Mouse (Mus musculus) lung, postnatal 0 days (tissue): Measurements from ENCODE around the gene Sstr2. TPM values are rescaled to one million over a fixed set of nuclear protein-coding genes. Genes with fewer than 3 reads are reported as not detected.
"Not testable (repeated sequence)": the region's sequence is repeated elsewhere in the genome, so short reads cannot be mapped to it uniquely, and the experiment has no call there.

Experiments used
- ATAC-seq: fragments of 200-750 bp; cut with Nextera tagmentation; 2 replicates; pipeline ENCODE4 v1.8.0; 2017; ENCODE audit warnings: moderate library complexity
- DNase-seq: peaks from one replicate; pipeline ENCODE4 v3.0.0-alpha.2; 2016; ENCODE audit warnings: low spot score
- H3K27ac ChIP-seq: fragments of 300-500 bp; sonication (generic); 2 replicates; pipeline ENCODE4 v1.5.1; 2014; ENCODE audit warnings: antibody characterized with exemption, mild to moderate bottlenecking, low read length, mixed read lengths
- H3K27me3 ChIP-seq: fragments of 300-500 bp; sonication (generic); replicated peaks from 2 replicates; pipeline ENCODE4 v1.6.1; 2014; ENCODE audit warnings: low read length, mixed read lengths; ENCODE audit not compliant: insufficient read depth
- H3K36me3 ChIP-seq: fragments of 300-500 bp; sonication (generic); 2 replicates; pipeline ENCODE4 v1.6.1; 2014; ENCODE audit warnings: low read length, mixed read lengths; ENCODE audit not compliant: insufficient read depth
- H3K4me1 ChIP-seq: fragments of 300-500 bp; sonication (generic); 2 replicates; pipeline ENCODE4 v1.6.1; 2014; ENCODE audit warnings: antibody characterized with exemption, low read depth, low read length, mixed read lengths; ENCODE audit not compliant: insufficient read depth
- H3K4me2 ChIP-seq: fragments of 300-500 bp; sonication (generic); replicated peaks from 2 replicates; pipeline ENCODE4 v1.6.1; 2014; ENCODE audit warnings: low read depth, mild to moderate bottlenecking, low read length, moderate library complexity, mixed read lengths
- H3K4me3 ChIP-seq: fragments of 300-500 bp; sonication (generic); 2 replicates; pipeline ENCODE4 v1.5.1; 2014; ENCODE audit warnings: low read depth, low read length
- H3K9ac ChIP-seq: fragments of 300-500 bp; sonication (generic); replicated peaks from 2 replicates; pipeline ENCODE4 v1.6.1; 2014; ENCODE audit warnings: low read depth, mild to moderate bottlenecking
- H3K9me3 ChIP-seq: fragments of 300-500 bp; sonication (generic); 2 replicates; pipeline ENCODE4 v1.6.1; 2016; ENCODE audit warnings: low read length, mixed read lengths
- CTCF ChIP-seq: IDR thresholded peaks from 2 replicates; pipeline ENCODE4 v1.5.1; 2016; ENCODE audit warnings: antibody characterized with exemption, mild to moderate bottlenecking
- EP300 ChIP-seq: IDR thresholded peaks from 2 replicates; pipeline ENCODE4 v1.6.1; 2016; ENCODE audit warnings: antibody characterized with exemption, mild to moderate bottlenecking, control low read depth
- WGBS: fragments of 180-500 bp; shearing (Covaris S2); extraction: QIAGEN DNeasy Blood & Tissue Kit; methylation state at CpG from one replicate; pipeline ENCODE4 v1.1.7; 2014; 5-methylcytosine and 5-hydroxymethylcytosine counted together
- polyA plus RNA-seq: library from polyadenylated mRNA; unstranded; fragments of >200 nt; fragmentation: Nextera tagmentation; extraction: Ambion mirVana; gene quantifications from 2 replicates; pipeline ENCODE4 v1.2.1, GENCODE M21; 2015

Gene Sstr2
- polyA plus RNA-seq, 1 experiment from 2014 or later: 3.9 TPM

- ATAC-seq: no peak
- H3K36me3 ChIP-seq: peaks cover 48% of the 10 kb centered on the region
- no peak overlapping the region for H3K9ac ChIP-seq
- H3K27me3 ChIP-seq: no peaks in the 10 kb centered on the region
- 88% methylated on average over 8 of the region's 8 CpGs for WGBS
- H3K4me1 ChIP-seq: no peaks in the 10 kb centered on the region
- no peak overlapping the region for H3K4me3 ChIP-seq
- H3K4me2 ChIP-seq: no peak overlapping the region
- no peak overlapping the region for H3K27ac ChIP-seq
- no peaks in the 10 kb centered on the region for H3K9me3 ChIP-seq
- DNase-seq: no peak
- TF ChIP-seq CTCF (no peak), EP300 (no peak)
These were observed 39.2 kb downstream of the Sstr2 start for GRCm38 (mm10) chr11:113658319-113658718.

GRCm38 (mm10) chr11:113658763-113659162, 39.6 kb downstream of the Sstr2 start:
- ATAC-seq (no peak), DNase-seq (no peak)
- H3K27me3 ChIP-seq: no peaks in the 10 kb centered on the region
- 84% methylated on average over 4 of the region's 4 CpGs for WGBS
- no peaks in the 10 kb centered on the region for H3K9me3 ChIP-seq
- no peak overlapping the region for H3K4me3 ChIP-seq
- H3K36me3 ChIP-seq: peaks cover 48% of the 10 kb centered on the region
- TF ChIP-seq CTCF: no peak
- TF ChIP-seq EP300: no peak
- H3K4me1 ChIP-seq: no peaks in the 10 kb centered on the region
- no peak overlapping the region for H3K27ac ChIP-seq
- H3K9ac ChIP-seq: no peak overlapping the region
- no peak overlapping the region for H3K4me2 ChIP-seq

- not testable (repeated sequence) for H3K9ac ChIP-seq, H3K9me3 ChIP-seq, DNase-seq, H3K27ac ChIP-seq, H3K4me3 ChIP-seq, H3K4me1 ChIP-seq, H3K4me2 ChIP-seq, H3K27me3 ChIP-seq, ATAC-seq
- TF ChIP-seq CTCF: 0 out of 2 replicates have a peak, but pooled peaks have one; percentile 31
- 92% methylated on average over 3 of the region's 3 CpGs for WGBS
- H3K36me3 ChIP-seq: peaks cover 40% of the 10 kb centered on the region
These were observed 41.1 kb downstream of the Sstr2 start for GRCm38 (mm10) chr11:113660213-113660612.

GRCm38 (mm10) chr11:113660940-113661339, 41.8 kb downstream of the Sstr2 start:
- peaks cover 34% of the 10 kb centered on the region for H3K36me3 ChIP-seq
- no peak overlapping the region for H3K27ac ChIP-seq
- H3K4me2 ChIP-seq: no peak overlapping the region
- H3K4me3 ChIP-seq: no peak overlapping the region
- H3K27me3 ChIP-seq: no peaks in the 10 kb centered on the region
- WGBS: 91% methylated on average over 11 of the region's 11 CpGs
- no peaks in the 10 kb centered on the region for H3K9me3 ChIP-seq
- TF ChIP-seq CTCF (no peak), EP300 (no peak)
- DNase-seq (no peak), ATAC-seq (no peak)
- no peak overlapping the region for H3K9ac ChIP-seq
- no peaks in the 10 kb centered on the region for H3K4me1 ChIP-seq

GRCm38 (mm10) chr11:113661835-113662351, 42.8 kb downstream of the Sstr2 start:
- TF ChIP-seq CTCF (no peak), EP300 (no peak)
- no peak overlapping the region for H3K4me2 ChIP-seq
- H3K27ac ChIP-seq: no peak overlapping the region
- H3K9ac ChIP-seq: no peak overlapping the region
- DNase-seq: no peak
- H3K9me3 ChIP-seq: no peaks in the 10 kb centered on the region
- peaks cover 26% of the 10 kb centered on the region; the same call in 1 of the 2 replicates for H3K36me3 ChIP-seq
- WGBS: 89% methylated on average over 18 of the region's 18 CpGs
- no peaks in the 10 kb centered on the region for H3K27me3 ChIP-seq
- ATAC-seq: no peak
- H3K4me1 ChIP-seq: peaks cover 7% of the 10 kb centered on the region; the same call in 1 of the 2 replicates
- no peak overlapping the region for H3K4me3 ChIP-seq

GRCm38 (mm10) chr11:113664279-113664678, 45.1 kb downstream of the Sstr2 start:
- H3K27me3 ChIP-seq: no peaks in the 10 kb centered on the region
- no peaks in the 10 kb centered on the region for H3K9me3 ChIP-seq
- peaks cover 17% of the 10 kb centered on the region; the same call in 1 of the 2 replicates for H3K36me3 ChIP-seq
- DNase-seq (no peak), ATAC-seq (no peak)
- H3K4me2 ChIP-seq: no peak overlapping the region
- TF ChIP-seq EP300 (no peak), CTCF (no peak)
- no peak overlapping the region for H3K4me3 ChIP-seq
- no peak overlapping the region for H3K9ac ChIP-seq
- peaks cover 7% of the 10 kb centered on the region; the same call in 1 of the 2 replicates for H3K4me1 ChIP-seq
- 58% methylated on average over 2 of the region's 2 CpGs for WGBS
- no peak overlapping the region for H3K27ac ChIP-seq
